Mouse (Mus musculus) ES-E14 (cell line): ENCODE measurements around the gene Kcnk5. TPM values are rescaled to one million over a fixed set of nuclear protein-coding genes. Genes with fewer than 3 reads are reported as not detected.

ENCODE experiments used
- DNase-seq: peaks from one replicate; pipeline ENCODE4 v3.0.0-alpha.2; 2013; ENCODE audit warnings: low read depth, low spot score
- H3K27ac ChIP-seq: 2 replicates; pipeline ENCODE4 v1.5.1; 2012; ENCODE audit warnings: low read depth, mild to moderate bottlenecking, low read length, moderate library complexity, mixed read lengths; ENCODE audit not compliant: poor library complexity, insufficient read depth, severe bottlenecking
- H3K36me3 ChIP-seq: 2 replicates; pipeline ENCODE4 v1.6.1; 2012; ENCODE audit warnings: mild to moderate bottlenecking, low read length, moderate library complexity, mixed read lengths; ENCODE audit not compliant: control insufficient read depth, poor library complexity, insufficient read depth, severe bottlenecking
- H3K4me1 ChIP-seq, 2 experiments: fragments of 150-350 bp in 1 of 2; sonication (generic) in 1 of 2; 2 replicates each; pipeline ENCODE4 v1.6.1; 2012; ENCODE audit warnings: low read length in 2 of 2, mild to moderate bottlenecking in 1 of 2, mixed read lengths in 1 of 2; ENCODE audit not compliant: control insufficient read depth in 2 of 2, insufficient read depth in 2 of 2, poor library complexity in 1 of 2
- H3K4me3 ChIP-seq, 2 experiments: fragments of 150-350 bp in 1 of 2; sonication (generic) in 1 of 2; 2 replicates each; pipeline ENCODE4 v1.5.1; 2012; ENCODE audit warnings: low read length in 2 of 2, low read depth in 1 of 2, mild to moderate bottlenecking in 1 of 2, mixed read lengths in 1 of 2; ENCODE audit not compliant: insufficient read depth in 1 of 2, poor library complexity in 1 of 2, severe bottlenecking in 1 of 2
- H3K9ac ChIP-seq: 2 replicates; pipeline ENCODE4 v1.6.1; 2012; ENCODE audit warnings: low read depth, mild to moderate bottlenecking, low read length, mixed read lengths; ENCODE audit not compliant: poor library complexity, insufficient read depth, severe bottlenecking
- H3K9me3 ChIP-seq: fragments of 150-350 bp; sonication (generic); 2 replicates; pipeline ENCODE4 v1.6.1; 2012; ENCODE audit warnings: low read depth, mild to moderate bottlenecking, low read length; ENCODE audit not compliant: control insufficient read depth, insufficient read depth
- CHD2 ChIP-seq: IDR thresholded peaks from 2 replicates; pipeline ENCODE4 v1.6.1; 2014; ENCODE audit warnings: mild to moderate bottlenecking, low read depth, low read length, inconsistent platforms
- HCFC1 ChIP-seq: IDR thresholded peaks from 2 replicates; pipeline ENCODE4 v1.6.1; 2012; ENCODE audit warnings: low read length, inconsistent platforms, borderline replicate concordance; ENCODE audit not compliant: insufficient read depth
- MAFK ChIP-seq: IDR thresholded peaks from 2 replicates; pipeline ENCODE4 v1.6.1; 2014; ENCODE audit warnings: mild to moderate bottlenecking, low read depth, low read length, inconsistent platforms; ENCODE audit not compliant: insufficient read depth
- ZC3H11A ChIP-seq: IDR thresholded peaks from 2 replicates; pipeline ENCODE4 v1.6.1; 2012; ENCODE audit warnings: low read depth, mild to moderate bottlenecking, inconsistent platforms, low read length, borderline replicate concordance
- ZNF384 ChIP-seq: IDR thresholded peaks from 2 replicates; pipeline ENCODE4 v1.6.1; 2012; ENCODE audit warnings: low read depth, low read length, inconsistent platforms
- in situ Hi-C, 2 experiments: fragments of 600-800 bp; cut with MboI; formaldehyde crosslinking; loops; one replicate each; pipeline ENCODE4 v1.15.1; 2025; ENCODE audit warnings: low sequenced_read_pairs in 2 of 2, inconsistent platforms in 1 of 2; ENCODE audit not compliant: unreplicated experiment in 2 of 2
- total RNA-seq: library from RNA; depleted of rRNA; stranded (reverse); fragments of 300-350 nt; gene quantifications from 2 replicates; pipeline ENCODE4 v1.2.3, GENCODE M21; 2012

The Kcnk5 gene
- total RNA-seq, 1 experiment = 68.6 TPM

DNA sequence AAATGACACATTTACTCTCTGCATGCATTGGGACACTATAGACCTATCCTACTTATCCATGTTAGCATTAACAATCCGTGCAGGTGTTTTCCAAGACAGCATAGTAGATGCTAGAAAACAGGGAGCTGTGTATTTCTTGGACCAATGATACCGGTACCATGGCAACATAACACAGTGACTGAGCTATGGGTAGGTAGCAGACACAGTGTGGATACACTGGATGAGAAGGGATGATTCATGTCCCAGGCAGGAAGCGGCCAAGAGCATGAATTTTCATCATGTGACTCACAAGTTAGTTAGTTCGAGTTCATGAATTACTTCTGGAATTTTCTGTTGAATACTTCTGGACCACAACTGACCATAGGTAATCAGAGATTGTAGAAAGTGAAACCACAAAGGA, 26.7 kb downstream of the Kcnk5 start:
- TF ChIP-seq CHD2 = no peak
- no peak for TF ChIP-seq HCFC1
- TF ChIP-seq MAFK = no peak
- no peak for TF ChIP-seq ZC3H11A
- no peak for TF ChIP-seq ZNF384
- peaks cover 38% of the 10 kb centered on the region for H3K36me3 ChIP-seq
- peaks cover 10 to 38% of the 10 kb centered on the region in 2 experiments for H3K4me1 ChIP-seq

DNA sequence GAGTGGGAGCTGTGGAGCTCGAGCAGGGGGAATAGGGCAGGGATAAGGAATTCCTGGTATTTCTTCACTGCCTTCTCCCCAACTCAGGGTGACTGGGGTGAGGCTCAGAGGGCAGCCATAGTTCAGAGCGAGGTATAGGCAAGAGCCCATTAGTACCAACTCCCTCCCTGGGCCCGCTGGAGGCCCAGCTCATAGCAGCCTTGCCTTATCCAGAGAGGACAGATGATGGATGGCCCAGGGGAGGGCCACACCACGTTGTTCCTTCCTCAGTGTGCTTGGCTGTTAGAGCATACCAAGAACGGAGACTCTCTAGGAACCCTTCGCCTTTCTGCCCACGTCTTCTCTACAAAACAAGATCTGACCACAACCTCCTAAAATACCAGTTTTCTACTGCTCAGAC, 27.4 kb downstream of the Kcnk5 start:
- H3K27ac ChIP-seq = no peak overlapping the region
- H3K9me3 ChIP-seq = no peaks in the 10 kb centered on the region
- no peak for DNase-seq
- peaks cover 42% of the 10 kb centered on the region for H3K36me3 ChIP-seq
- in situ Hi-C loops = loop anchor here in 1 of 2 experiments (10.0 kb wide), 1 partner anchor 49 kb away; no protein-coding TSS in a partner anchor
- no peak overlapping the region for H3K9ac ChIP-seq
- H3K4me3 ChIP-seq = no peak overlapping the region
- no peak for TF ChIP-seq ZC3H11A
- no peak for TF ChIP-seq ZNF384
- TF ChIP-seq CHD2 = no peak
- TF ChIP-seq MAFK = no peak
- no peak for TF ChIP-seq HCFC1
- peaks cover 8 to 37% of the 10 kb centered on the region in 2 experiments for H3K4me1 ChIP-seq

More for the DNA sequence above, 26.7 kb downstream of the Kcnk5 start:
- Histone ChIP-seq H3K9me3 (no peaks in the 10 kb centered on the region), H3K4me3 (no peak overlapping the region), H3K9ac (no peak overlapping the region), H3K27ac (no peak overlapping the region)
- in situ Hi-C loops = loop anchor here in 1 of 2 experiments (10.0 kb wide), 1 partner anchor 50 kb away; no protein-coding TSS in a partner anchor
- no peak for DNase-seq

DNA sequence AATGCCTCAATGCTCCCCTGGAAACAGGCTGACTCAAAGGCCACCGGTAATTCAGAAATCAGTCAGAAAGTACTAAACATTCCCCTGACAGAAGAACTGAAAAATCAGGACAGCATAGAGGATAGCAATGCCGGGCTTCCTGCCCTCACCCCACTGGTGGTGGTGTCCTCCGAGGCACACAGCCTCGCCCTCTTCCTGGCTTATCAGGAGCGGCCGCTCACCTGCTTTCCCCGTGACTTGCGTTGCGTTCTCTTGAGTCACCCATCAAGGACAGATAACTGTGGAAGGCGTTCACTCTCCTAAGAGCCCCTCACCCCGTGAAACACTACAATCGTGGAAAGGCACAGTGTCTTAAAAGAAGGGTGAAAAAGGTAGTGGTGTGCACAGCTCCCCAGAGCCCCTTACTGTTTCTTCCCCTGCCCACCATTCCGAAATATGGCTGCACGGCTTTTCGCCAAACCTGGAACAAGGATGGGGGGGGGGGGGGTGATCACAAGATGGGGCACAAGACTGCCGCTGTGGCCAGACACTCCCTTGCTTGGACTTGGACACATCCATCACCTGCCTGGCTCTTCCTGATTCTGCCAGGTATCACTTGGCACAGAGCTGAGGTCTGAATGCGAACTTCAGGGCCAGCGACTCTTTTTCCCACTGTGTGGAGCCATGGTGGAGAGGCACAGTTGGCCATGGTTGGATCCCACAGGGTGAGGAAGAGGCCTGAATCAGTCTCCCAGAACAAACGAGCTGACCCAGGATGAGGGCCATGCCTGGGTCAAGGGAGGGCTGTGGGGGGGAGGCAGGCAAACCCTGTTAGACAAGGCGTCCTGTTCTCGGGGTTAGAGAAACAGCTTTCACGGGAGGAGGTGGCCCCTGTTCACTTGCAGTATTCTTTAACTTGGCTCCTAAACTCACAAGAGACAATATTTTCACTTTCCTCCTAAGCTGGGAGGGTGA, 32.2 kb downstream of the Kcnk5 start:
- in situ Hi-C loops = loop anchor here in 1 of 2 experiments (10.0 kb wide), 1 partner anchor 45 kb away; no protein-coding TSS in a partner anchor
- Histone ChIP-seq H3K4me1 (peaks cover 4 to 21% of the 10 kb centered on the region in 2 experiments; a peak in 2 of 4 replicates), H3K27ac (no peak overlapping the region), H3K9me3 (no peaks in the 10 kb centered on the region), H3K4me3 (no peak overlapping the region), H3K36me3 (peaks cover 42% of the 10 kb centered on the region), H3K9ac (no peak overlapping the region)
- TF ChIP-seq HCFC1 (no peak), CHD2 (no peak), ZC3H11A (no peak), MAFK (no peak), ZNF384 (no peak)
- DNase-seq = no peak

DNA sequence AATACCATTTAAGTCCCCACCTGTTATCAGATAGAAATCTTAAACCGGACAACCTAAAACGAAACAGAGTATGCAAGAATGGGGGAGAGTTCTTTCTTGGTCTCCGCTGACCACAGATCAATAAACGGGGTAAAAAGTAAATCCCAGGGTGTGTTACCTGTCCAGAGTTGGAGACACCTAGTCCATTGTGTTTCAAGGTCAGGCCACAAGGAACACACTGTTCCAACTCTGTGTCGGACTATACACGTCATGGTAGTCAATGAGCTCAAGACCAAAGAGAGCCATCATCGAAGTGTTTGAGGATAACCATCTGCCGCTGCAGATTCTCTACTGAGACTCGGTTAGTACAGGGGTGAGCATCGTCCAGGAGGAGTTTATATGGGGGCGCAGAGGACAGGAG, 33.1 kb downstream of the Kcnk5 start:
- Histone ChIP-seq H3K27ac (no peak overlapping the region), H3K9ac (no peak overlapping the region)
- in situ Hi-C loops = no loop called here

More for the DNA sequence above, 33.1 kb downstream of the Kcnk5 start:
- TF ChIP-seq ZNF384 = no peak
- no peak for TF ChIP-seq ZC3H11A
- no peak for DNase-seq
- Histone ChIP-seq H3K9me3 (no peaks in the 10 kb centered on the region), H3K4me1 (peaks cover 2 to 19% of the 10 kb centered on the region in 2 experiments; a peak in 1 of 4 replicates), H3K4me3 (no peak overlapping the region), H3K36me3 (peaks cover 51% of the 10 kb centered on the region)
